Mouse (Mus musculus): ENCODE results near the gene Tbl3.

DNA sequence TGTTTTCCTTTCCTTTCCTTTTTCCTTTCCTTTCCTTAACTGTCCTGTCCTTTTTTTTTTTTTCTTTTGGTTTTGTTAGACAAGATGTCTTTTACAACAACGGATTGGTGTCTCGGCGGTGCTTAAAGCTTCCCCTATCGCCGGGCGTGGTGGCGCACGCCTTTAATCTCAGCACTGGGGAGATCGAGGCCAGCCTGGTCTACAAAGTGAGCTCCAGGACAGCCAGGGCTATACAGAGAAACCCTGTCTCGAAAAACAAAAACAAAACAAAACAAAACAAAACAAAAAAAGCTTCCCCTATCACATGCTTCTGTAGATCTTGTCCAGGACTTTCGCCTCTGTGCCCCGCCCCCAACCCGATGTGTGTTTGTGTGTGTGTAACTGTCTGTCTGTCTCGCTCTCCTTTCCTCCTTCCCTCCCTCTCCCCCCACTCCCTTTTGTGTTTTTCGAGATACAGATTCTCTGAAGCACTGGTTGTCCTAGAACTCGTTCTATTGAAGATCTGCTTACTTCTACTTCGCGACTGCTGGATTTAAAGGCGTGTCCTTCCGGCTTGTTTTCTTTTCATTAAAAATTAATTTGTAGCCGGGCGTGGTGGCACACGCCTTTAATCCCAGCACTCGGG lies 453 bp upstream of the Tbl3 start:
- no peak for TF ChIP-seq POLR2A (IDR thresholded peaks at IDR 0.05; ENCODE audit: low read depth, low read length)
- no peak for TF ChIP-seq CTCF (IDR thresholded peaks at IDR 0.05; ENCODE audit: extremely low read depth, insufficient read length, insufficient replicate concordance, low read depth, low read length)
